Mouse (Mus musculus) heart, adult 9 months (tissue): ENCODE data around the gene Cfd.
A peak's percentile ranks its signal among the peaks of the same experiment; 100 is the strongest.

Source experiments
- DNase-seq, 2 experiments: peaks; one replicate each; pipeline ENCODE4 v3.0.0; 2022; ENCODE audit warnings: low spot score in 2 of 2

Gene Cfd

DNA sequence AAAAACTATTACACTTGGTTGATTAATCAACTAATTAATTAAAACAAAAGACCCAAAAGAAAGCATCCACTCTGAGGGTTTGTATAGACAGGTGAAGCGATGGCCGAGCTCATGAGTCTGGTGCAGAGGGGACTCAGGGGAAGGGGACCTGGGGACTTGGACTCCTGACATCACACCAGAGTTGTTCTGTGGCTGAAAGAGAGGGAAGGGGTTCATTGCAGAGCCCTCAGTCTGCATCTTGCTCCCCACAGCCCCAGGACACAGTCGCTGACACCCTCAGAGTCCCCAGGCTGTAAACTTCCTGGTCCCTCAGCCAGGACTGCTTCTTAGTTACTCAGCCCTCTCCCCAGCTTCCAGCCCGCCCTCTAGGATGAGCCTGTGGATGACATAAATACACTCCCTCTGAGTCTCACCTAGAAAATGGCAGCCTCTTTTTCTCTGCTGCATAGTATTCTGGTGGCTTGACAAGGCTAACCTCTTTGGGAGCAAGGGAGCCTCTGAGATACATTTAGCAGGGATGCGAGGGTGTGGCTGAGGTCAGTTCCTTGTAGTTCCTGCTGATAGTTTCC, 27.0 kb downstream of the Cfd start:
- DNase-seq, result no peak

DNA sequence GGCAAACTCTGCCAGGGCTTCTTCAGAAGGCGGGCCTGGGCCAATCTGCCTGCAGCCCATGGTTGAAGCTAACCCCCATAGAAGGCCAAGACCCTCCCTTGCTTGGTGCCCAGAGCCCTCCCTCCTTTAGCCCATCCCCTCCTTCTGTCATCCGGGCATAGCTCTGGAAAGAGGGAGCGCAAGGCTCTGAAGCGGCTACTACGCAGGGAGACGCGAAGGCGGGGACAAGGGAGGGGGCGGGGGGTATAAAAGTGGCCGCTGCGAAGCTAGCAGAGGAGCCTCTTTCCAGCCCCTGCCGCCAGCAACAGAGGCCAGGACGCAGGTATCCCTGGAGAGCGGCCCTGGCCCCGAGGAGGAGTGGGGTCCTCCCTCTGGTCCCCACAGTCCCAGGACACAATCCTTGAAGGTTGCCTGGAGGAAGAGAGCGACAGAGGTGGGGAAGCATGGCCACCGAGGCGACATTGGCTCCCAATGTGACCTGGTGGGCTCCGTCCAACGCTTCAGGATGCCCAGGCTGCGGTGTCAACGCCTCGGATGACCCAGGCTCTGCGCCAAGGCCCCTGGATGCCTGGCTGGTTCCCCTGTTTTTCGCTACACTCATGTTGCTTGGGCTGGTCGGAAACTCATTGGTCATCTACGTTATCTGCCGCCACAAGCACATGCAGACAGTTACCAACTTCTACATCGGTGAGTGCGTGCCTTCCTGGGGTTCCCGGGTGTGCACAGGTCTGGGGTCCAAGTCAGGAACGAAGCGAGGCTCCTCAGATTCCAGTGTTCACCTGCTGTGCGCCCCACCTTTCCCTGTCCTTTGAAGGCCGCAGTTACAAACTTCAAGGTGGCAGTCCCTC, 27.8 kb downstream of the Cfd start:
- DNase-seq, result no peak

DNA sequence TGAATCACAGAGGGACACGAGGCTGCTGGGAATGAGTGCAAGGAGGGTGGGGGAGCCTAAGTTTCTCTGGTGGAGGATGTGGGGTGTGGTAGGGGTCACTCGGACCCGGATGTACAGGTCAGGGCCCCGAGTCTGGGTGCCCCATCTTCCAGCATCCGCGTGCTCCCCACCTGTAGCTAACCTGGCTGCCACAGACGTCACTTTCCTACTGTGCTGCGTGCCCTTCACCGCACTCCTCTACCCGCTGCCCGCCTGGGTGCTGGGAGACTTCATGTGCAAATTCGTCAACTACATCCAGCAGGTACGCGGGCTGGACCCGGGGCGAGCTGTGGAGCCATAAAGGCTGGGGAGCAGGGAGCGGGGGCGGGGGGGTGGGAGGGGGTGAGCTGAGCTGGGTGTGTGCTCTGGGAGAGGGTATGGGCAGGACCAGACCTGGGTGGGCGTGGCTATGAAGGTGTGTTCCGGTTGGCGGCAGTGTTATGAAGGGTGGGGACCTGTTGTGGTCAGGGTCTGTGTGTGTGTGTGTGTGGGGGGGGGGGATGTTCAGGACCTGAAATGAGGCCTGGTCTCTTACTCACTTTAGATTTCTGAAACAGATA, 28.7 kb downstream of the Cfd start:
- no peak for DNase-seq

DNA sequence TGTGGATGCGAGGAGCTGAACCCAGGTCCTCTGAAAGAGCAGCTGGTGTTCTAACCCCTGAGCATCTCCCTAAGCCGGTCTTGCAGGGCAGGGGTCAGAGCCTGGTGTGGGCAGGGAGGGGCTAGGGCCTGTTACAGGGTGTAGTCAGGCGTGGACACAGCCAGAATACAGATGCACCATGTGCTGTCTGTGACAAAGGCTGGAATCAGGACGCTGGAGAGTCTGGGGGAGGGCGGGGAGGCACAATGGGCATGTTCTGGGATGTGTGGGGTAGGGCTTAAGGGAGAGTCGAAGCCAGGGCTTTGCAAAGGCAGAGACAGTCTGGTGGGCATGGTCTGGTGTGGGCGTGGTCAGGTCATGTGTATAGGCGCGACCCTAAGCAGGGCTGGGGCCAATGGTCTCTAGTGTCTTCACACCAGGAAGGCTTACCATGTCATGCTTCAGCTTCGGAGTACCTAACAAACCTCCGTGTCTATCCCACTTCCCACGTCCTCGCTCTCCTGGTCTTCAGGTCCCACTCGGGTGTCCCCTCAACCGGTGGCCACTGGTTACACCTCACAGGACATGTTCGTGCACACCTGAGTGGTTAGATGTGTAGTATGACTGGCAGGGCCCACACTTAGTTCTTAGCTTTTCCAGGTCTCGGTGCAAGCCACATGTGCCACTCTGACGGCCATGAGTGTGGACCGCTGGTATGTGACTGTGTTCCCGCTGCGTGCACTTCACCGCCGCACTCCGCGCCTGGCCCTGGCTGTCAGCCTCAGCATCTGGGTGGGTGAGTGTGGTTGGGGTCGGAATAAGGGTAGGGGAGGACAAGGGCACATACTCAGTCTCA, 29.6 kb downstream of the Cfd start:
- DNase-seq, result no peak

DNA sequence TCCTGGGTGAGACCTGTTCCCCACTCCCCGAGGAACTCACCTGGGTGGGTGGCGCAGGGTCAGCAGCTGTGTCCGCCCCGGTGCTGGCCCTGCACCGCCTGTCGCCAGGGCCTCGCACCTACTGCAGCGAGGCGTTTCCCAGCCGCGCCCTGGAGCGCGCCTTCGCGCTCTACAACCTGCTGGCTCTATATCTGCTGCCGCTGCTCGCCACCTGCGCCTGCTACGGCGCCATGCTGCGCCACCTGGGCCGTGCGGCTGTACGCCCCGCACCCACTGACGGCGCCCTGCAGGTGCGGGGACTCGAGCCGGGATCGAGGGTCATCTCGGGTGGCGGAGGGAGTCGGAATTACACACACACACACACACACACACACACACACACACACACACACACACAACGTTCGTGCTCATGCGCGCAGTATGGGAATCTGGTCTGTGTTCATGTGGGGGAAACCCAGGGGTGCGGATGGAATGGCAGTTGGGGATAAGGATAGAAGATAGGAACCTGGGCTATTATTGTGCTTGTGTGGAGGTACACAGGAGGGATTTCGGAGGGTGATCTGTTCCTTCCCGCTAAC, 30.4 kb downstream of the Cfd start, which contains the start of gene R3hdm4:
Gene R3hdm4, minus strand, starts transcription at position 251 of the 578 bp plus-strand sequence.
- DNase-seq, result no peak

DNA sequence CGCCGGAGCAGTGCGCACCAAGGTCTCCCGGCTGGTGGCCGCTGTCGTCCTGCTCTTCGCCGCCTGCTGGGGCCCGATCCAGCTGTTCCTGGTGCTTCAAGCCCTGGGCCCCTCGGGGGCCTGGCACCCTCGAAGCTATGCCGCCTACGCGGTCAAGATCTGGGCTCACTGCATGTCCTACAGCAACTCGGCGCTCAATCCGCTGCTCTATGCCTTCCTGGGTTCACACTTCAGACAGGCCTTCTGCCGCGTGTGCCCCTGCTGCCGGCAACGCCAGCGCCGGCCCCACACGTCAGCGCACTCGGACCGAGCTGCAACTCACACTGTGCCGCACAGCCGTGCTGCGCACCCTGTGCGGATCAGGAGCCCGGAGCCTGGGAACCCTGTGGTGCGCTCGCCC, 30.9 kb downstream of the Cfd start:
- no peak for DNase-seq

DNA sequence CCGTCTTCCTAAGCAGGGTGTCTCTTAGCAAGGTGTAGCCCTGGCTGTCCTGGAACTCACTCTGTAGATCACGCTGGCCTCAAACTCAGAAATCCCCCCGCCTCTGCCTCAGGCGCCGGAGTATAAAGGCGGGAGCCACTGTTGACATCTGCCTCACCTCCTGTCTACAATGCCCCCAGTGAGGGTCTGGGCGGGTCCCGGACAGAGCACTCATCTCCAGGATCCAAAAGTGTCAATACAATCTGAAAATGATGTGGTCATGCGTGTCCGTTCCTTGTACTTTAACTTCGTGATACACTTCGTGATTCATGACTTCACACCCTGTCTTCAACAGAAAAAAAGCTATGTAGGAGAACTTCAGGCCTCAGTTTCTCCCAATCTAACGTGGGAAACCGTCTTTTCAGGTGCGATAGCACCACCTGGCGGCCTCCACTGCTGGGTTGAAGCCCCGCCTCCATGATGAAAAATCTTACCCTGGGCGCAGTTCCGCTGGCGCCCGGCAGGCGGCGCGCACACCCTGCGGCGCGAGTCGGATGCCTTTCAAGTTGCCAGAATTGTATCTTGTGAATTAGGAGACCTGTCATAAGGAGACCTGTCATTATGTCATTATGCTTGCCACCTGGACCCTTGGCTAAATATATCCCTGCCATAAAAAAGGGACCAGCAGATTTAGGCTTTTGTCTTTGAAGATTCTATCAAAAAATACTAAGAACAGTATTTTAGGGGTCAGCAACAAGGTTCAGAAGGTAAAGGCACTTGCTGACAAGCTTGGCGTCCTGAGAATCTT, 34.5 kb downstream of the Cfd start:
- DNase-seq, result peak; percentile 84 to 92

DNA sequence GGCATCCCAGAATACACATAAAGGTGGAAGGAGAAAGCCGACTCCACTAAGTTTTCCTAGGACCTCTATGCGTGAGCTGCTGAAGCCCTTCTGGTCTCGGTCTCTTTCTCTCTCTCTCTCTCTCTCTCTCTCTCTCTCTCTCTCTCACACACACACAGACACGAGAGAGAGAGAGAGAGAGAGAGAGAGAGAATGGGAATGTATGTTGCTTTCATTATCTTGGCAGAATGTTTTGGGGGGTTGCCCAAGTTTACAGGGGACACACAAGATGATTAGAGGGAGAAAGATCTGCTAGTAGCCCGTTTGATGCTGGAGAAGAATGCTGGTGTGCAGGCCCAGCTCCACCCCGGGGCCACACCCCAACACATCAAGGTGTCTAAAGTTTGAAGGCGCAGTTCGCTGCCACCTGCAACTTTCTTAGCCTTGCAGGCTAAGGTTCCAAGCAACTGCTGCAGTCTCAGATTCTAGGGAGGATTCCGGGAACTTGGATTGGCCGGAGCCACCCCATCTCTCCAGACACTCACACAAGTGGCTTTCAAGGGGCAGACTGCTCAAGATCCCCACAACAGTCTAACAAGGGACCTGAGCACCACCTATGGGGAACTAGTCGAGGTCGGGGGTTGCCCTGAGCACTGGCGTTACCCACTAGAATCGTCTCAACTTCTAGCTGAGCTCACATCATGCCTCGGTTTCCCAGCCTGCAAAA, 35.3 kb downstream of the Cfd start:
- DNase-seq, result no peak

DNA sequence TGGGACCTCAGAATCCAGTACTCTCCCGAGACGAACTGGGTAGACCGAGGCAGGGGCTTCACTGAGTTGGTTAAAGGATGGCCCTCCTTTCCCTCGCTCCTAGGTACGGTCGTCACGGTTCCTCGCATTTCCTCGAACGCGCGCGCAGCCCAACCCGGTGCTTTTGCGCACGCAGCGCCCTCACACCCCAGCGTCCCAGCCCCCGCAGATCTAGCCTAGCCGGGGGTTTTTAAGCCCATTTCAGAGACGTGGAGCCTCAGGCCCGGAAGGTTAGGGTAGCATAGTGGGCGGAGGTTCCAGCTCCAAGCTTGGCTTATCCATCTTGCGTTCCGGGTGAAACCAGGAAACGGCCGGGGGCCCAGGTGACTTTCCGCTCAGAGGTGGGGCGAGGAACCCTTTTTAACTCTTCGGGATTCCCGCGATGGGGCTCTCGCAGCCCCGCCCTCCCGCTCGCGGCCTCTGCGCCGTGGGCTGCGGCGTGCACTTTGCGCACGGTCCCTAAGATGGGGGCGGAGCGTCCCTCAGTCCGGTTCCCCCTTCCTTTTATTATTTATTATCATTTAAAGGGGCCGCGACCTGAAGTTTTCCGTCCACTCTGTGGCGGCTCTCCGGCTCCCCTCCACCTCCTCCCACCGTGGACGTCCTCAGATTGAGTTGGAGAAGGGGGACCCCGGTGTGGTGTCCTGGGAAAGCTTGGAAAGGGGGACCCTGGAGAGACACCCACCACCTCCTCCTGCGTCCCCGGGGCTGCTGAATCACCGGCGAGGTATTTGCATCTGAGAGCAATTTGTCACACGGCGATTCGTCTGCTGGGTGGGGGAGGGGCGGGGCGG, 36.1 kb downstream of the Cfd start, which contains the start of gene Arid3a:
Gene Arid3a, plus strand, starts transcription at position 553 of the 833 bp plus-strand sequence.
- peak; percentile 89 for DNase-seq

DNA sequence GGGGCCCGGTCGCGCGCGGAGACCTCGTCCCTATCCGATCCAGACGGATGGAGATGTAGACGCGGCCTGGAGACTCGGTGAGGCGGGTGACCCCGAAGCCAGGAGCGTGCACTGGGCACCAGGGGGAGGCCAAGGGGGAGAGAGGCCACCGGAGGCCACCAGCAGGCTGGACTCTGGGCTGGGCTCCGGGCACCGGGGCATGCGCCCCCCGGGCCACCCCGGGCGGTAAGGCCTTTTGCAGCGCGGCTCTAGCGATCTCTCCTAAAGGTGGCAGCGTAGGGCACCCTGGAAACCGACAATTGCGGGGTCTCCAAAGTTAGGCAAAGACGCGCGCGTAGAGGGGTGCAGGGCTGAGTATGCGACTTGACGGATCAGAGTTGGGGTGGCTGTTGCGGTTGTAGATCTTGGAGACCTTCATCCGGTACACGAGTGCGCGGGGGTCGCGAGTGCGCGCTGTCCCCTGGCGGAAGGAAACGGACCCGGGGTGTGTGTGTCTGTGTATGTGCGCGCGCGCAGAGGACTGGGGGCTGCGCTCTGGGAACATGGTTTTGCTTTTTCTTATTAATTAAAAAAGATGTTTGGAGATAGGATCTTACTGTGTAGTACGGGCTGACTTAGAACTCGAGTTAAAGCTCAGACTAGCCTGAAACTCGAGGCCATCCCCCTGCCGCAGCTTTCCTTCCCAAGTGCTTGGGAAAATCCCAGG, 36.8 kb downstream of the Cfd start:
- peak; percentile 39 to 44 for DNase-seq

DNA sequence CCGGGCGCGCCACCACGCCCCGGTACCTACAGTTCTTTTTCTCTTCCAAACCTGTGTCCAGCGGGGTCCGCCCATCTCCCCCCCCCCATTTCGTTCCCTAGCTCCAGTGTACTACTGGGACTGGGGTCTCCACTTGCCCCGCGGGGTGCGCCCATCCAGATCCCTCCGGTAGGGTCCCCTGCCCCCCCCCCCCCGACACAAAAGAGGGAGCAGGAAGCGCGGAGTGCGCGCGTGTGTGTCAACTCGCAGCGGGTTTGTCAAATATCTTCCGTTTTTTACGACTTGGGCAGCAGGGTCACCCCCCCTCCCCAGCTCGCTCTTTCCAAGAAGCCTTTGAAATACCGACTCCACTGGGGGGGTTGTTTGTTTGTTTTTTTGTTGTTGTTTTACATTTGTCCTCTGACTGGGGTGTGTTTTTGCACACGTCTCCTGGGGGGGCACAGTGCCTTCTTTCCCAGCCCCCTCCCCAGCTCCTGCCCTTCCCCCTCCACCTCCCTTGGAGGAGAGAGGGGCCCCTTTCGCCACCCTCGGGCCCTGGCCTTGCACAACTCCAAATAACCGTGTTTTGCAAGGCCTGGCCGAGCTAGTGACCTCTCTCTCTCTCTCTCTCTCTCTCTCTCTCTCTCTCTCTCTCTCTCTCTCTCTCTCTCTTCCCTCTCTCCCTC, 37.5 kb downstream of the Cfd start:
- DNase-seq, result no peak

DNA sequence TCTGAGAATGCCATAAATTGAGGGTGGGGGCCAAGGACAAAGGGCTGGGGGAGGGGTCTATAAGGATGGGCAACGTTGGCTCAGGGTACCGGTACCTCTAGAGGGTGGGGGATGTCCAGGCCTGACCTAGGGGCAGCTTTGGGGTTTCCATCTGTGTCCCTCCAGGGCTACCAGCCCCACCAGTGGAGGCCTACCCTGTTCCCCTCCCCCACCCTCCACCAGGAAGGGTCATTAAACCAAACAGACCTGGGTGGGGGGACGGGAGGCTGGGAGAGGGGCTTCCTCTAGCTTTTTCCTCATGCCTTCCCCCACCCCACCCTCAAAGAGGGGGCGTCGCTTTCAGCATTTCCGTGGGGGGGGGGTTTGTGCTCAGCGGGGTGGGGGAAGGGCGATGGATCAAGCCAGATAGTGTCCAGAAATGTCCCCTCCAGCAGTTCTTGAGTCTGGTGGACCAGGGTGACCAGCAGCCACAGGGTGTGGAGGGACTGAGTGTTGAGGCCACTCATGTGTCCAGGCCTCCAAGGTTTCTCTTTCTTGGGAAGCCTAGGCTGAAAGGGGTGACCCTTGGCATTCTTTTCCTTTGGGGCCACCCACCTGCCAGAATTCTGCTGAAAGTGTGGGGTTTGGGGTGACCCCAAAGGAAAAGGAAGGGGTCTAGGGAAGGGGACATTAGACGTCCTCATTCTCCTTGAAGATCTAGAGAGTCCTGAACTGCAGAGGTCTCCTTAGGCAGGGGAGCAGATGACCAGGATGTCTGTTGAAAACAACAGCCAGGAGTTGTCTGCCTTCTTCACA, 38.5 kb downstream of the Cfd start:
- no peak for DNase-seq

DNA sequence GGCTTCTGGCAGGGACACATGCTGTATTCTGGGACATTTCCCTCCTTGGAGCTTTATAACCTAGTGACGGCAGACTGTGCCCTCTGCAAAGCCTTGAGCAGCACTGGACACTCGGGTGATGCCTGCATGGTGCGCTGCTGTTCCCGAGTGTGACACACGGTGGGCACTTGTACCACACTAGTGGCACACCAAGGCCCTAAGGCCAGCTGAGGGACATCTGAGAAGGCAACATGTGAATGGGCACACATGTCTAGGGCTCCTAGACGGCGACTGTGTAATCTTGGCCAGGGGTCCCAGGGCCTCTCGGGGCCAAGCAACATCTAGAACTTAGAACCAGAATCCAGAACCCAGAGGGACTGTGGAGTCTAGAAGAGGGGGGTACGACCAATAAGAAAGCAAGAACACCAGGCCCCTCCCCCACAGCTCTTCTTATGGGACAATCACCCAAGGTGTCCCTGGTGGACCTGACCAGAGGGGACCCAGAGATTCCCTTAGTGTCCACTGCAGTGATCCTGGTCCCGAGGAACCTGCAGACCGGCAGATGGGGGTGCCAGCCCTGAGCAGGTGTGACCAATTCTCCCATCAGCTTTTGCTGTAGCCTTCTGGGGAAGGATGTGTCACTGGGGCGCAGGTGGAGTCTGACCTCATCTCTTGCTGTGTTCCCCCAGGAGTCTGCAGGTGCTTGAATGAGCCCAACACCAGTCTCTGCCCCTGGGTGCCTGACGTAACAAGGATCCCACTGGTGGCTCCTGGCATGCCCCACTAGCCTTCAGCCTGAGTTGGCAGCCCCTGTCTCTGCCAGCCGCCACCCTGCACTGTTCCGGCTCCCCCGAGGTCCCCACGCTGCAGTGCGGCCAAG, 39.5 kb downstream of the Cfd start:
- no peak for DNase-seq

DNA sequence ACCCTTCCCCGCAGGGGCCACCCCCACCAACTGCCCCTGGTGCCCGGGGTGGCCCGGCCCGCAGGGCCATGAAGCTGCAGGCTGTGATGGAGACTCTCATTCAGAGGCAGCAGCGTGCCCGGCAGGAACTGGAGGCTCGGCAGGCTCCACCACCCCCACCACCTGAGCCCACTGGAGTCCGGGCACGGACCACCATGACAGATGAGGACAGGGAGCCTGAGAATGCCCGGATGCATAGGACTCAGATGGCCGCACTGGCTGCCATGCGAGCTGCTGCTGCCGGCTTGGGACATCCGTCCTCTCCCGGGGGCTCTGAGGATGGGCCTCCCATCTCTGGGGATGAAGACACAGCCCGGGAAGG, 40.2 kb downstream of the Cfd start:
- no peak for DNase-seq

DNA sequence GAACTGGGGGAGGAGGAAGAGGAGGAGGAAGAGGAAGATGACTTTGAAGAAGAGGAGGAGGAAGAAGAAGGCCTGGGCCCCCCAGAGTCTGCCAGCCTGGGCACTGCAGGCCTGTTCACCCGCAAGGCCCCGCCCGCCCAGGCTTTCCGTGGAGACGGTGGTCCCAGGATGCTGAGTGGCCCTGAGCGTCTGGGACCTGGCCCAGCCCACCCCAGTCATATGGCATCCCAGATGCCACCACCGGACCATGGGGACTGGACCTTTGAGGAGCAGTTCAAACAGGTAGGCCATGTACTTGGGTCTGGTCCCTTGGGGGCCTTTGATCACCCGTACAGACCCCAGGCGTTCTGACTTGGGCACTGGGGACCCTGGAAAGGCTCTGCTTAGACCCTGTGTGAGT, 41.1 kb downstream of the Cfd start:
- no peak for DNase-seq

DNA sequence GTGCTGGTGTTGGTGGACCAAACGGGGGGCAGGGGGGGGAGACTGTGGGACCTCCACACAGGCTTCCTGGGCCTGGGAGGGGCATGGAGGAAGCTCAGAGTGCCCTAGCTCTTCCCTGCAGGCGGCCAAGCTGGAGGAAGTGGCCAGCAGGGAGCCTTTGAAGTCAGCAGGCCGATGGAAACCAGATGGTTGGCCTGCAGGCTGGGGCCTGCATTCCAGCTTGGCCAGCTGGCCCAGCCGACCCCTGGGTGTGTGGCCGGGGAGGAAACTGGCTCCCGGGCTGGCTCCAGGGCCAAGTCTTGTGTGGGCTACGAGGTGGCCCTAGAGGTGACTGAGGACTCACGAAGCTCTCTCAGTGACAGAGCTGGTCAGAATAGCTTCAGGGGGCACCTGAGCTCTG, 42.1 kb downstream of the Cfd start:
- DNase-seq, result peak; percentile 77 to 84
